Mouse (Mus musculus): ENCODE data around the gene Abhd11. TPM values are rescaled to one million over a fixed set of nuclear protein-coding genes. Genes with fewer than 3 reads are reported as not detected.

The Abhd11 gene
- polyA plus RNA-seq, 1 experiment from 2014 or later = 56.5 TPM

DNA sequence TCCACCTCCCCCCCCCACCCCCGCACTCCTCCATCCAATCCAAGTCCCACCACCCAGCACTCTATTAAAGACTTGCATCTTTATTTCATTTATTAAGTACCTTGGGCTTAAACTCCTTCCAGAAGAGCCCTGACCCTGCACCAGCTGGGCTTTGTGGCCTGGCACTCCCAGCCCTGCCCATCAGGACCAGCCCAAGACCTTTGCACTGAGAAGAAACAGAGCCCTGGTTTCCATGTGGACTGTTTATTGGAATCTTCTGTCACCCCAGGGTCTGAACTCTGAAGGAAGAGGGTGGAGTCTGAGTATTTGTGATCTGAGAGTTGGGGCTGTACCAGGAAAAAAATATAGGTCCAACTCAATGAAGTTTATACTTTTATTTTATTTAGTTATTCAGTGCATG, 25.8 kb upstream of the Abhd11 start:
- WGBS = 79% methylated on average over 1 of the region's 1 CpGs
- Histone ChIP-seq H3K36me3 (ENCODE audit: control insufficient read depth, insufficient read depth, low read length) (no peaks in the 10 kb centered on the region), H3K4me2 (replicated peaks; ENCODE audit: low read depth) (no peak overlapping the region), H3K9me3 (ENCODE audit: control insufficient read depth, low read length) (no peaks in the 10 kb centered on the region), H3K9ac (ENCODE audit: low read length) (no peak overlapping the region), H3K4me3 (ENCODE audit: low read depth, low read length) (no peak overlapping the region), H3K27ac (replicated peaks) (no peak overlapping the region), H3K27me3 (ENCODE audit: control insufficient read depth, insufficient read depth, low read length) (peaks cover 21% of the 10 kb centered on the region), H3K4me1 (replicated peaks; ENCODE audit: control insufficient read depth, insufficient read depth) (no peaks in the 10 kb centered on the region)
- DNase-seq (ENCODE audit: low spot score) (no peak), ATAC-seq (ENCODE audit: low FRiP score, low TSS enrichment) (no peak)
- TF ChIP-seq EP300 (optimal IDR thresholded peaks at IDR 0.05) = no peak
- no peak for TF ChIP-seq CTCF (IDR thresholded peaks at IDR 0.05; ENCODE audit: low read depth)

- Histone ChIP-seq H3K4me3 (ENCODE audit: low read depth, low read length) (no peak overlapping the region), H3K27me3 (ENCODE audit: control insufficient read depth, insufficient read depth, low read length) (peaks cover 21% of the 10 kb centered on the region), H3K9me3 (ENCODE audit: control insufficient read depth, low read length) (no peaks in the 10 kb centered on the region), H3K9ac (ENCODE audit: low read length) (no peak overlapping the region), H3K27ac (replicated peaks) (no peak overlapping the region), H3K4me2 (replicated peaks; ENCODE audit: low read depth) (no peak overlapping the region), H3K4me1 (replicated peaks; ENCODE audit: control insufficient read depth, insufficient read depth) (no peaks in the 10 kb centered on the region), H3K36me3 (ENCODE audit: control insufficient read depth, insufficient read depth, low read length) (no peaks in the 10 kb centered on the region)
- ATAC-seq (ENCODE audit: low FRiP score, low TSS enrichment) = no peak
- 35% methylated on average over 3 of the region's 3 CpGs for WGBS
- TF ChIP-seq CTCF (IDR thresholded peaks at IDR 0.05; ENCODE audit: low read depth) = no peak
- no peak for TF ChIP-seq EP300 (optimal IDR thresholded peaks at IDR 0.05)
- no peak for DNase-seq (ENCODE audit: low spot score)
Measured at GRCm38 (mm10) chr5:134983771-134984170, 25.2 kb upstream of the Abhd11 start.

- Histone ChIP-seq H3K27me3 (ENCODE audit: control insufficient read depth, insufficient read depth, low read length) (peaks cover 21% of the 10 kb centered on the region), H3K36me3 (ENCODE audit: control insufficient read depth, insufficient read depth, low read length) (no peaks in the 10 kb centered on the region), H3K4me2 (replicated peaks; ENCODE audit: low read depth) (peak within 1 kb of the TSS; percentile 49), H3K9ac (ENCODE audit: low read length) (peak within 1 kb of the TSS; percentile 35; the same call in 1 of the 2 replicates), H3K4me3 (ENCODE audit: low read depth, low read length) (peak within 1 kb of the TSS; percentile 28), H3K4me1 (replicated peaks; ENCODE audit: control insufficient read depth, insufficient read depth) (no peaks in the 10 kb centered on the region), H3K27ac (replicated peaks) (0 out of 2 replicates have a peak within 1 kb of the TSS, but pooled peaks have one; percentile 24), H3K9me3 (ENCODE audit: control insufficient read depth, low read length) (no peaks in the 10 kb centered on the region)
- ATAC-seq (ENCODE audit: low FRiP score, low TSS enrichment) (peak; percentile 76), DNase-seq (ENCODE audit: low spot score) (peak; percentile 75)
- TF ChIP-seq CTCF (IDR thresholded peaks at IDR 0.05; ENCODE audit: low read depth) (no peak), EP300 (optimal IDR thresholded peaks at IDR 0.05) (no peak)
- 1% methylated on average over 25 of the region's 25 CpGs for WGBS
Measured at GRCm38 (mm10) chr5:134985633-134986297, 23.2 kb upstream of the Abhd11 start, which contains the start of gene Cldn3. Gene Cldn3 (plus strand): TSS chr5:134986214.

GRCm38 (mm10) chr5:134986298-134987268, 22.4 kb upstream of the Abhd11 start:
- peak; percentile 33; the same call in 1 of the 2 replicates for TF ChIP-seq CTCF (IDR thresholded peaks at IDR 0.05; ENCODE audit: low read depth)
- TF ChIP-seq EP300 (optimal IDR thresholded peaks at IDR 0.05) = no peak
- Histone ChIP-seq H3K9me3 (ENCODE audit: control insufficient read depth, low read length) (no peaks in the 10 kb centered on the region), H3K4me2 (replicated peaks; ENCODE audit: low read depth) (peak overlapping the region; percentile 49), H3K27ac (replicated peaks) (0 out of 2 replicates have a peak overlapping the region, but pooled peaks have one; percentile 24), H3K36me3 (ENCODE audit: control insufficient read depth, insufficient read depth, low read length) (no peaks in the 10 kb centered on the region), H3K27me3 (ENCODE audit: control insufficient read depth, insufficient read depth, low read length) (peaks cover 21% of the 10 kb centered on the region), H3K4me3 (ENCODE audit: low read depth, low read length) (peak overlapping the region; percentile 28), H3K4me1 (replicated peaks; ENCODE audit: control insufficient read depth, insufficient read depth) (no peaks in the 10 kb centered on the region), H3K9ac (ENCODE audit: low read length) (peak overlapping the region; percentile 35; the same call in 1 of the 2 replicates)
- 3% methylated on average over 79 of the region's 79 CpGs for WGBS
- DNase-seq (ENCODE audit: low spot score) = no peak
- peak; percentile 9; the same call in 1 of the 2 replicates for ATAC-seq (ENCODE audit: low FRiP score, low TSS enrichment)

- Histone ChIP-seq H3K27ac (replicated peaks) (no peak overlapping the region), H3K9me3 (ENCODE audit: control insufficient read depth, low read length) (no peaks in the 10 kb centered on the region), H3K9ac (ENCODE audit: low read length) (no peak overlapping the region), H3K4me2 (replicated peaks; ENCODE audit: low read depth) (no peak overlapping the region), H3K36me3 (ENCODE audit: control insufficient read depth, insufficient read depth, low read length) (no peaks in the 10 kb centered on the region), H3K4me3 (ENCODE audit: low read depth, low read length) (no peak overlapping the region), H3K27me3 (ENCODE audit: control insufficient read depth, insufficient read depth, low read length) (peaks cover 21% of the 10 kb centered on the region), H3K4me1 (replicated peaks; ENCODE audit: control insufficient read depth, insufficient read depth) (no peaks in the 10 kb centered on the region)
- ATAC-seq (ENCODE audit: low FRiP score, low TSS enrichment) = no peak
- no peak for DNase-seq (ENCODE audit: low spot score)
- TF ChIP-seq CTCF (IDR thresholded peaks at IDR 0.05; ENCODE audit: low read depth) = no peak
- no peak for TF ChIP-seq EP300 (optimal IDR thresholded peaks at IDR 0.05)
- 58% methylated on average over 11 of the region's 11 CpGs for WGBS
Measured at GRCm38 (mm10) chr5:134989166-134989565, 19.8 kb upstream of the Abhd11 start.

All from stomach, postnatal 0 days (tissue).